Mouse (Mus musculus): ENCODE data around the gene Plb1. TPM values are rescaled to one million over a fixed set of nuclear protein-coding genes. Genes with fewer than 3 reads are reported as not detected.
A peak's percentile ranks its signal among the peaks of the same experiment; 100 is the strongest.

Plb1 gene
- total RNA-seq, 2 experiments from 2014 or later, result not detected

GRCm38 (mm10) chr5:32395101-32395892 is 162.8 kb downstream of the Plb1 start:
- DNase-seq, result no peak

GRCm38 (mm10) chr5:32397719-32398118 is 165.2 kb downstream of the Plb1 start:
- no peak for DNase-seq

GRCm38 (mm10) chr5:32400926-32401325 is 168.4 kb downstream of the Plb1 start:
- no peak for DNase-seq

- no peak for DNase-seq
Observed at GRCm38 (mm10) chr5:32403082-32403953, 170.8 kb downstream of the Plb1 start.

GRCm38 (mm10) chr5:32405199-32405855 is 172.8 kb downstream of the Plb1 start:
- DNase-seq, result no peak

- DNase-seq, result no peak
Observed at GRCm38 (mm10) chr5:32408771-32409170, 176.3 kb downstream of the Plb1 start.

GRCm38 (mm10) chr5:32409747-32410146 is 177.2 kb downstream of the Plb1 start:
- DNase-seq, result no peak

GRCm38 (mm10) chr5:32410954-32411688 is 178.6 kb downstream of the Plb1 start:
- no peak for DNase-seq

- peak in 1 of 2 experiments; percentile 15 for DNase-seq
Observed at GRCm38 (mm10) chr5:32412186-32412950, 179.9 kb downstream of the Plb1 start.

GRCm38 (mm10) chr5:32413083-32413482 is 180.6 kb downstream of the Plb1 start:
- no peak for DNase-seq

GRCm38 (mm10) chr5:32413569-32413968 is 181.1 kb downstream of the Plb1 start:
- no peak for DNase-seq

GRCm38 (mm10) chr5:32414461-32414985 is 182.0 kb downstream of the Plb1 start:
- DNase-seq, result peak; percentile 36 to 39

- DNase-seq, result no peak
Observed at GRCm38 (mm10) chr5:32415554-32415953, 183.0 kb downstream of the Plb1 start.

Other genes starting within 250 kb of the Plb1 start
- gene Fosl2, start 96.9 kb upstream of the Plb1 start, total RNA-seq (2021), result 100 to 1,000 TPM; 450 to 501 TPM
- gene Ppp1cb, start 226.1 kb downstream of the Plb1 start, total RNA-seq (2021), result 100 to 1,000 TPM; 359 to 576 TPM

All from adrenal gland, postnatal 36 days (tissue).